Mouse (Mus musculus) embryonic facial prominence, embryonic 10.5 days (tissue): ENCODE data around the gene Nudt7. TPM values are rescaled to one million over a fixed set of nuclear protein-coding genes. Genes with fewer than 3 reads are reported as not detected.

Experiments
- DNase-seq: peaks from one replicate; pipeline ENCODE4 v3.0.0-alpha.2; 2017; ENCODE audit warnings: low spot score
- H3K27ac ChIP-seq: fragments of 300-500 bp; sonication (generic); replicated peaks from 2 replicates; pipeline ENCODE4 v1.5.1; 2016; ENCODE audit warnings: mild to moderate bottlenecking
- H3K27me3 ChIP-seq: fragments of 300-500 bp; sonication (generic); replicated peaks from 2 replicates; pipeline ENCODE4 v1.6.1; 2016; ENCODE audit warnings: low read depth, mild to moderate bottlenecking; ENCODE audit not compliant: poor library complexity, severe bottlenecking
- H3K36me3 ChIP-seq: fragments of 300-500 bp; sonication (generic); replicated peaks from 2 replicates; pipeline ENCODE4 v1.6.1; 2016; ENCODE audit warnings: mild to moderate bottlenecking, moderate library complexity
- H3K4me1 ChIP-seq: fragments of 300-500 bp; sonication (generic); 2 replicates; pipeline ENCODE4 v1.6.1; 2016
- H3K4me3 ChIP-seq: fragments of 300-500 bp; sonication (generic); 2 replicates; pipeline ENCODE4 v1.5.1; 2016; ENCODE audit warnings: mild to moderate bottlenecking, moderate library complexity
- H3K9me3 ChIP-seq: fragments of 300-500 bp; sonication (generic); 2 replicates; pipeline ENCODE4 v1.6.1; 2016; ENCODE audit warnings: mild to moderate bottlenecking
- WGBS: fragments of 180-500 bp; shearing (Covaris S2); methylation state at CpG from one replicate; pipeline ENCODE4 v1.1.7; 2016; 5-methylcytosine and 5-hydroxymethylcytosine counted together
- polyA plus RNA-seq: library from polyadenylated mRNA; unstranded; fragments of >200 nt; fragmentation: Nextera tagmentation; extraction: Ambion mirVana; gene quantifications from 2 replicates; pipeline ENCODE4 v1.2.1, GENCODE M21; 2016

The Nudt7 gene
- polyA plus RNA-seq, 1 experiment from 2014 or later: 9.3 TPM

DNA sequence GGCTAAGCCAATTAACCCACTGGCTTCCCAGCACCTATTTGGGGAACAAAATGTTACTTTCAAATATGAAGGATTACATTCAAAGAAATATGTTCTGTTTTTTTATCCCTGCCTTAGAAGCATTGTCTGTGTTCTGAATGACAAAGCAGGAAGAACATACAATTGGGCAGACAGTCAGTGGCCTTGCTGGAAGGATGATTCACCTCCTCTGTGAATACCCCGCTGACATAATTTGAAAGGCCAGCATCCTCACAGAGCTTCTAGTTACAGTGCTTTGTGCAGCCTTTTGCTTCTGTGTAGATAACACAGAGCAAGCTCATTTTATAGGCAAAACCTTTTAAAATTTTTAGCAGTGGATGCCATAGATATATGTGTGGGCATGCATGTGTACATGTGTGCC is 11.6 kb upstream of the Nudt7 start:
- Histone ChIP-seq H3K4me3 (no peak overlapping the region), H3K27me3 (no peaks in the 10 kb centered on the region), H3K36me3 (no peaks in the 10 kb centered on the region), H3K4me1 (no peaks in the 10 kb centered on the region), H3K9me3 (no peaks in the 10 kb centered on the region), H3K27ac (no peak overlapping the region)
- DNase-seq: no peak
- 86% methylated on average over 1 of the region's 1 CpGs for WGBS

DNA sequence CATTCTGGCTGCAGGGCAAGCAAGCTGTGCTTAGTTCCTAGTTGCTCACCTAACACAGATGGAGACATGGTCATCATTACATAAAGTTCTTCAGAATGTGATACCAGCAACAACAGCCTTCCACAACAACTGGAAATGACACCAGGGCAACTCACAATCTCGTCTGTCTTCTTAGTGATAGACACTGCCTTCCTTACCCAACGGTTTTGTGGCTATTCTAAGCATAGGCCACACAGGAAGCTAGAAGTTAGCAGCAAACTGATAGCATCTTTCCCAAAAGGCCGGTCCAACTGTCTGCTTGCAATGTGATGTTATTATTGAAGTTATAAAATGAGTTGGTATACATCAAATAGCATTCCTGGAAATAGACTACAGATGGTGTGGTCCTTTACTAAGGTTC is 9.7 kb upstream of the Nudt7 start:
- DNase-seq: no peak
- Histone ChIP-seq H3K4me3 (no peak overlapping the region), H3K4me1 (no peaks in the 10 kb centered on the region), H3K36me3 (no peaks in the 10 kb centered on the region), H3K9me3 (no peaks in the 10 kb centered on the region), H3K27me3 (no peaks in the 10 kb centered on the region), H3K27ac (no peak overlapping the region)
- WGBS: 75% methylated on average over 3 of the region's 3 CpGs

DNA sequence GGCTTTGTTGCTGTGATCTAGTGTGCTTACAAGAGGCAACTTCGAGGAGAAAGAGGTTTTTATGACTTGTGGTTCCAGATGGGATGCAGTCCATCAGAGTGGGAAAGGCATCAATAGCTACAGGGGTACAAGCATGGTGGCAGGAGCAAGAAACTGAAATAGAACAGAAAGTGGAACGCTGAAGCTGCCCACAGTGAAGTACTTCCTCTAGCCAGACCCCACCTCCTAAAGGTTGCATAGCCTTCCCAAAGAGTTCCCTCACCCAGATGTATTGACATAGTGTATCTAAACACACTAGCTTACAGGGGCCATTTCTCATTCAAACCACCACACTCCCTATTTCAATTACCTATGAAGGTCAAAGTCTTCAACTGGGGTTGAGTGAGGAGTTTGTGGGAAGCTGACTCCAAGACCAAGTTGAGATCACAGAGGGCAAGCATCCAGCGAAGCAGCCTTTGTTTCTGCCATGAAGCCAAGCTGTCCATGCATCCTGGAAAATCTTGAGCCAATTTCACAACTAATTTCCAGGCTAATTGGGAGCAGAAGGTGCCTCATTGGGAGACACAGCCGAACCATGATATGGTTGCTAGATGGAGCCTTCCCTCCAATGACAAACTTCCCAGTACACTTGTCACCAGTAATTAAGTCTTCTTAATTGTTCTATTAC is 9.1 kb upstream of the Nudt7 start:
- H3K4me1 ChIP-seq: no peaks in the 10 kb centered on the region
- DNase-seq: no peak
- H3K36me3 ChIP-seq: no peaks in the 10 kb centered on the region
- H3K27ac ChIP-seq: no peak overlapping the region
- no peaks in the 10 kb centered on the region for H3K27me3 ChIP-seq
- WGBS: 69% methylated on average over 4 of the region's 4 CpGs
- H3K9me3 ChIP-seq: no peaks in the 10 kb centered on the region
- H3K4me3 ChIP-seq: no peak overlapping the region

DNA sequence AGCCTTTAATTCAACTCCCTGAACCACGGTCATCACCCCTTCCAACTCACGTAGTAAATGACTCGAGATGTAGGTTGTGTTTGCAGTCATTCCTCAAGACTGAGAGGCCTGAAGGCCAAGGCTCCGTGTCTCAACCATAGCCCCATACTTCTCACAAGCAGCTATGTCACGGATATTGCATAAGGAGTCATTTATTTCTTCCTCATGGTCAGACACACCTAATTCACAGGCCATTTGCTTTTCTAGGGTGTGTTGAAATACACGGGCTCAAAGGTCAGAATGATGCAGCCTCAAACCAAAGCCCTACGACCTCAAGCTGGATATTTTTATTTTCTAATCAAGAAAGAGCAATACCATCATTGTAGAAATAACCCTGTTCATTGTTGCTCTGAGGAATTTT is 2.5 kb upstream of the Nudt7 start:
- Histone ChIP-seq H3K27me3 (no peaks in the 10 kb centered on the region), H3K27ac (no peak overlapping the region), H3K4me1 (peaks cover 15% of the 10 kb centered on the region), H3K36me3 (no peaks in the 10 kb centered on the region), H3K4me3 (no peak overlapping the region), H3K9me3 (no peaks in the 10 kb centered on the region)
- no peak for DNase-seq
- WGBS: 87% methylated on average over 7 of the region's 7 CpGs

DNA sequence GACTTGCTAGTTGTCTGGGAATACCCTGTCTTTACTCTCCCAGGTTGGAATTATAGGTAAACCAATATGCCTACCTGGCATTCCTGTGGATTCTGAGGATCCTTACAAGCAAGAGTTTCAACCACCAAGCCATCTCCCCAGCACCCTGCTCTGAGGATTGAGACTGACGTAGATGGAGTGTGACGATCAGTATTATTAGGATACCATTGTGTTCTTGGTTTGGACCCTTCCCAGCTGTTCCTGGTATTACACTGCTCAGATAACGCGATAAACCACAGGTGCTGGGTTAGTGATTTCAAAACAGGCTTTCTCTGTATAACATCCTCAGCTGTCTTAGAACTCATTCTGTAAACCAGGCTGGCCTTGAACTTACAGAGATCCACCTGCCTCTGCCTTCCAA is 1.9 kb upstream of the Nudt7 start:
- H3K27ac ChIP-seq: no peak overlapping the region
- peaks cover 15% of the 10 kb centered on the region for H3K4me1 ChIP-seq
- DNase-seq: no peak
- no peaks in the 10 kb centered on the region for H3K36me3 ChIP-seq
- H3K27me3 ChIP-seq: no peaks in the 10 kb centered on the region
- WGBS: 90% methylated on average over 4 of the region's 4 CpGs
- no peaks in the 10 kb centered on the region for H3K9me3 ChIP-seq
- no peak overlapping the region for H3K4me3 ChIP-seq

DNA sequence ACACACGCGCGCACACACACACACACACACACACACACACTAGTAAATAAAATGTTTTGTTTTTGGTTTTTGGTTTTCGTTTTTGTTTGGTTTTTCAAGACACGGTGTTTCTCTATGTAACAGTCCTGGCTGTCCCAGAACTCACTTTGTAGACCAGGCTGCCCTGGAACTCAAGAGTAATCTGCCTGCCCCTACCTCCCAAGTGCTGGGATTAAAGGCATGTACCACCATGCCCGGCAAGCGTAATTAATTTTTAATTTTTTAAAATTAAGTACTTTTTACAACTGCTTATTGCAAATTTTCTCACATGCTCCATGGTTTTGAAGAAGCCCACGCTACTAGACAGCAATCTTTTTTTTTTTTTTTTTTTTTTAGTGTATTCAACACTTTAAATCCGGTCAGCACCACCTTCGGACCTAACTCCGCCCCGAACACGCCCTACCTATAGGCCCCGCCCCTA is 277 bp upstream of the Nudt7 start:
- Histone ChIP-seq H3K4me1 (peaks cover 15% of the 10 kb centered on the region), H3K27ac (peak overlapping the region; percentile 85), H3K4me3 (peak overlapping the region; percentile 69), H3K36me3 (no peaks in the 10 kb centered on the region), H3K27me3 (no peaks in the 10 kb centered on the region), H3K9me3 (no peaks in the 10 kb centered on the region)
- WGBS: 31% methylated on average over 14 of the region's 14 CpGs
- DNase-seq: no peak

DNA sequence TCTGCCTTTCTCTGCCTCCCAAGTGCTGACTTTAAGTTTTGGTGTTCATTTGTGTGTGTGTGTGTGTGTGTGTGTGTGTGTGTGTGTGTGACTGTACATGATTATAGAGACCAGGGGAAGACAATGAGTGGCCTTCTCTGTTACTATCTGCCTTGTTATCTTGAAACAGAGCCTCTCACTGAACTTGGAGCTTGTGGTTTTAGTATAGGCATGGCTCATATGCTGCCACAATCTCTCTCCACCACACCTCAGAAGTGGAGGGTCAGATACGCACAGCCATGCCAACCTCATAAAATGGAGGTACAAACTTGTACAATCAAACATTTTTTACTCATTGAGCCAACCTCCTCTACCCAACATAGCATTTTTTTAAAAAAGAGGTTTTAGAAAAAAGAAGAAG is 3.4 kb downstream of the Nudt7 start:
- Histone ChIP-seq H3K4me1 (peaks cover 15% of the 10 kb centered on the region), H3K9me3 (no peaks in the 10 kb centered on the region), H3K27ac (no peak overlapping the region), H3K4me3 (no peak overlapping the region), H3K27me3 (no peaks in the 10 kb centered on the region), H3K36me3 (no peaks in the 10 kb centered on the region)
- no peak for DNase-seq
- 87% methylated on average over 1 of the region's 1 CpGs for WGBS

DNA sequence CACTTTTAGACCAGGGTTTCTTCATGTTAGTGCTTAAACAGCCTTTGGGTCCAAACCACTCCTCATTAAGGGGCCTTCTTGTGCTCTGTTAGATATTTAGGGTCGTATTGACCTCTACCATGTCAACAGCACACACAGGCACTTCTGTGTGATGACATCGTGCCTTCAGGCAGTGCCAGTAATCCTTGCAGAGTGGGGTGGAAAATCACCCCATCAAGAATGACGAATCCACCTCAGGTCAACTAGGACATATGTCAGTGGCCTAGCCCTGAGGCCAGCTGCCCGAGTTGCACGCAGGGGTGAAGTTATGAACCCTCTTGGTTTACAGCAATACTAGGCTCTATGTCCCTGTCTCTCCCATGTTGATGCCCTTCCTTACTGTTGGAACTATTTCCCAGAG is 3.8 kb downstream of the Nudt7 start:
- whole genome bisulfite sequencing: 66% methylated on average over 5 of the region's 5 CpGs
- H3K27me3 ChIP-seq: no peaks in the 10 kb centered on the region
- no peak overlapping the region for H3K27ac ChIP-seq
- no peaks in the 10 kb centered on the region for H3K9me3 ChIP-seq
- H3K36me3 ChIP-seq: no peaks in the 10 kb centered on the region
- no peak overlapping the region for H3K4me3 ChIP-seq
- peaks cover 15% of the 10 kb centered on the region for H3K4me1 ChIP-seq
- no peak for DNase-seq

DNA sequence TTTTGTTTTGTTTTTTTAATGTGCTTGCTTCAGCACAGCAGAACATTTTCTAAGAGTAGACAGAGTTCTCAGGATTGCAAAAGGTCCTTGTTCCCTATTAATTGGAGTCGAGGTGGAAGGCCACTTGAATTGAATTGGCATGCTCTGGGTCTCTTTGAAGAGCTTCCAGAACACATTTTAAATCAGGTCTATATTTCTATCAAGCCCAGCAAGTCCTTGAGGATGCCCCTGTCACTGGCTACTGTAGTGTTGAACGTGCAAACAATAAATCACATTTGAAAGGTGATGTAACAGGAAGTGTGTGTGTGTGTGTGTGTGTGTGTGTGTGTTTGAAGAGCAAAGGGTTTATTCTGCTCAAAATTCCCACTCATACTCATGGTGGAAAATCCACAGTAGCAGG is 7.1 kb downstream of the Nudt7 start:
- H3K4me3 ChIP-seq: no peak overlapping the region
- 77% methylated on average over 2 of the region's 2 CpGs for WGBS
- H3K36me3 ChIP-seq: no peaks in the 10 kb centered on the region

DNA sequence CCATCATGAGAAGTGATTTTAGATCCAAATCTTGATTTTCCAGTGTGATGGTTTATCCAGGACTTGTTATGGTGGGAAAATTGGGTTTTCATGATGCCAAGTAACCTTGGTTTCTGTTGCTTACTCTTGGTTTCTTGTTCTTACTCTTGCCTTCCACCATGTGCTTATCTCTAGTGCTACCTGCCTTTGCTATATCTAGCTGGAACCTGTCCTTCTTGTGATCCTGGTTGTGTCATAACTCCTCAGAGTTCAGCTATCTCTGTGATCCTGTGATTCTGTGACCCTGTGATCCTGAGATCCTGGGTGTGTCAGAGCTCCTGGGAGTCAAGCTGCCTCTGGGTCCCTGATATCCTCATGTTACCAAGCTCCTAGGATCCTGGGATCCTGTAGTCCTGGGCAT is 8.8 kb downstream of the Nudt7 start:
- no peak overlapping the region for H3K4me3 ChIP-seq
- H3K27ac ChIP-seq: no peak overlapping the region
- no peaks in the 10 kb centered on the region for H3K4me1 ChIP-seq
- no peak for DNase-seq
- H3K9me3 ChIP-seq: no peaks in the 10 kb centered on the region
- no peaks in the 10 kb centered on the region for H3K27me3 ChIP-seq
- H3K36me3 ChIP-seq: no peaks in the 10 kb centered on the region

More for the DNA sequence above, 7.1 kb downstream of the Nudt7 start:
- H3K9me3 ChIP-seq: no peaks in the 10 kb centered on the region
- no peaks in the 10 kb centered on the region for H3K27me3 ChIP-seq
- no peak overlapping the region for H3K27ac ChIP-seq
- DNase-seq: no peak
- H3K4me1 ChIP-seq: no peaks in the 10 kb centered on the region

DNA sequence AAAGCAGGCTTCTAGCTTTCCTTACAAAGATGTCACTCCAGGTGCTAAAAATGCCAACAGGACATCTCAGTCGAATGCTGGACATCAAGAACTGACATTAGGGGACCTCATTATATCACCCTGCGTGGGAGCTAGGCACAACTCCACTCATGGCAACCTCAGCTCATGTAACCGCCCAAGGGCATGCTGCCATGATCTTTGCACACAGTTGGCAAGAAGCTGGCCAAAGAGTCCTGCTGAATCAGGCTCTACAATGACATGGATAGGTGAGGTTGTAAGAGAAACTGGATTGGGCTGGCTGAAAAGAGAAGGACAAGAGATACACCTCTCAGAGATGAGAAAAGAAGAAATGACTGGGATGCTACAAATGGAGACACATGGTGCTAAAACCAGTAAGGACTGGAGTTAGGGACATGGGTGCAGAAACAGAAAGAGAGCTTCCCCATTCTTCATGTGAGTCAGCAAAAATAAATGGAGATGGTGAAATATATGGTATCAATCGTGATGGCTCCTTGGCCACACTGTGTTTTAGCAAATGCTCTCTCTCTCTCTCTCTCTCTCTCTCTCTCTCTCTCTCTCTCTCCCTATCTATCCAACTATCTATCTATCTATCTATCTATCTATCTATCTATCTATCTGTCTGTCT is 10.4 kb downstream of the Nudt7 start:
- no peaks in the 10 kb centered on the region for H3K27me3 ChIP-seq
- 84% methylated on average over 4 of the region's 4 CpGs for whole genome bisulfite sequencing
- no peak for DNase-seq
- H3K36me3 ChIP-seq: peaks cover 3% of the 10 kb centered on the region; the same call in 1 of the 2 replicates
- no peaks in the 10 kb centered on the region for H3K4me1 ChIP-seq
- no peaks in the 10 kb centered on the region for H3K9me3 ChIP-seq
- no peak overlapping the region for H3K27ac ChIP-seq
- no peak overlapping the region for H3K4me3 ChIP-seq

DNA sequence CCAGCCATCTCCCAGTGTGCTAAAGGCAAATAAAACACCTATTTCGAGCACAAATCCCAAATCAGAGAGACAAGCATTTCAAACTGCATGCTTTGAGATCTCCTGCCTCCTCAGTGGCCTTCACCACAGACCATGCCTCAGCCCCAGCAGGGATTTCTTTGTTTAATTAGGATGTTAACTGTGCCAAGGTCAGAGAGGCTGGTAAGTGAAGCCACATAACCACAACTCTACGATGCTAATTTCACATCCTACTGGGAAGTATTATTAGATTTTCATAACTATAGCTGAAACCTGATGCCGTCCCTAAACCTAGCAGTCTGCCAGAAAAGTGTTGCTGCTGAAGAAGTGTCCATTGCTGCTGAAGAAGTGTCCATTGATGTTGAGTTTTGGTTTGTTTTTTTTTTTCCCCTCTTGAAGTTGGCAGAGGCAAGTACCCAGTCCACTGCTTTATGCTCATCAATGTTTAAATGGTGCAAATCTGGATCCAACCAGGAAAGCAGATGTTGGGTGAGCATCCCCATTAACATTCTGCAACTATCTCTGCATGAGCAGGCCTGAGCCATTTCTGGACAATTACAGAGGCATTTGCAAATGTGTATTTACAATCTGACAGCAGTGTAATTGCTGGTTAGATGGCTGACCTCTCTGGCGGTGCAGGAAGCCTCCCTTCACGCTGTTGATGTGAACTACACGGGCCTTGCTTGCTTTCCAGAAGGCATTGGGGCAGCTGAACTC is 20.1 kb downstream of the Nudt7 start:
- no peak overlapping the region for H3K27ac ChIP-seq
- no peaks in the 10 kb centered on the region for H3K36me3 ChIP-seq
- no peaks in the 10 kb centered on the region for H3K9me3 ChIP-seq
- 65% methylated on average over 6 of the region's 6 CpGs for WGBS
- H3K4me1 ChIP-seq: 0 out of 2 replicates have a peak, but pooled peaks cover 4% of the 10 kb centered on the region
- H3K4me3 ChIP-seq: no peak overlapping the region
- DNase-seq: no peak
- no peaks in the 10 kb centered on the region for H3K27me3 ChIP-seq

DNA sequence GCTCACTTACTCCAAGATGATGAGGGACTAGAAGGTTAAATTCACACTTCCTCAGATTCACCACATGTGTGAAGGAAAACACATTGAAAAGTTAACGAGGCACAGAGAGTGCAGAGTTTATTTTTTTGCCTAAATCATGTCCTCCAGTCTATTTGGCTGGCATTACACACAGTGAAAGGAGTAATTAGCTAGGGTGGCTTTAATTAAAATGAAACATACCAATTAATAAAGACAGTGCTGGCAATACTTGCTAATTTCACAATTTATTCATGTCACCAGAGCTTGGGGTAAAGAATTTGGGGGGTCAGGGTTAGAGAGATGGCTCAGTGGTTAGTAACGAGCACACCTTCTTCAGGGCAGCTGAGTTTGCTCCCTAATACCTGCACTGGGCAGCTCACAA is 25.2 kb downstream of the Nudt7 start:
- Histone ChIP-seq H3K4me3 (no peak overlapping the region), H3K4me1 (no peaks in the 10 kb centered on the region), H3K36me3 (no peaks in the 10 kb centered on the region), H3K9me3 (no peaks in the 10 kb centered on the region), H3K27ac (no peak overlapping the region), H3K27me3 (no peaks in the 10 kb centered on the region)
- no peak for DNase-seq
- WGBS: 70% methylated on average over 2 of the region's 2 CpGs
